Mouse (Mus musculus) thymus, adult 18-20 months (tissue): ENCODE measurements around the gene Rcor2.

ENCODE experiments used
- DNase-seq, 2 experiments: peaks; one replicate each; pipeline ENCODE4 v3.0.0; 2022; ENCODE audit warnings: mixed read lengths in 2 of 2

Gene Rcor2

GRCm38 (mm10) chr19:7295071-7295658 is 28.0 kb downstream of the Rcor2 start:
- peak; percentile 79 to 84 for DNase-seq

GRCm38 (mm10) chr19:7295959-7296358 is 28.8 kb downstream of the Rcor2 start:
- DNase-seq: no peak

GRCm38 (mm10) chr19:7299052-7299451 is 31.9 kb downstream of the Rcor2 start:
- no peak for DNase-seq

- DNase-seq: no peak
These were observed 33.0 kb downstream of the Rcor2 start for GRCm38 (mm10) chr19:7300078-7300477.

- DNase-seq: no peak
These were observed 34.7 kb downstream of the Rcor2 start for GRCm38 (mm10) chr19:7301647-7302492.

GRCm38 (mm10) chr19:7302493-7302797 is 35.3 kb downstream of the Rcor2 start:
- DNase-seq: no peak

- DNase-seq: no peak
These were observed 36.7 kb downstream of the Rcor2 start for GRCm38 (mm10) chr19:7303796-7304195.

- no peak for DNase-seq
These were observed 37.7 kb downstream of the Rcor2 start for GRCm38 (mm10) chr19:7304801-7305200.

GRCm38 (mm10) chr19:7305380-7306310 is 38.5 kb downstream of the Rcor2 start:
- DNase-seq: no peak

GRCm38 (mm10) chr19:7306968-7307367 is 39.8 kb downstream of the Rcor2 start:
- no peak for DNase-seq

- no peak for DNase-seq
These were observed 41.1 kb downstream of the Rcor2 start for GRCm38 (mm10) chr19:7307995-7308770.

GRCm38 (mm10) chr19:7309738-7310330 is 42.7 kb downstream of the Rcor2 start:
- DNase-seq: no peak

- no peak for DNase-seq
These were observed 43.6 kb downstream of the Rcor2 start for GRCm38 (mm10) chr19:7310704-7311103.

GRCm38 (mm10) chr19:7311306-7311705 is 44.2 kb downstream of the Rcor2 start:
- no peak for DNase-seq

- DNase-seq: no peak
These were observed 46.5 kb downstream of the Rcor2 start for GRCm38 (mm10) chr19:7313660-7314059.

GRCm38 (mm10) chr19:7314976-7315586 is 48.0 kb downstream of the Rcor2 start:
- DNase-seq: no peak

GRCm38 (mm10) chr19:7315587-7315984 is 48.5 kb downstream of the Rcor2 start:
- no peak for DNase-seq

- no peak for DNase-seq
These were observed 49.7 kb downstream of the Rcor2 start for GRCm38 (mm10) chr19:7316822-7317221.

- no peak for DNase-seq
These were observed 50.6 kb downstream of the Rcor2 start for GRCm38 (mm10) chr19:7317716-7318115.

GRCm38 (mm10) chr19:7320181-7320580 is 53.1 kb downstream of the Rcor2 start:
- no peak for DNase-seq

GRCm38 (mm10) chr19:7321391-7321790 is 54.3 kb downstream of the Rcor2 start:
- DNase-seq: no peak
